Mouse (Mus musculus) spleen, adult 2 months (tissue): ENCODE measurements around the gene Defb23.

ENCODE experiments used
- CTCF ChIP-seq: fragments of 200-500 bp; IDR thresholded peaks from 2 replicates; pipeline ENCODE4 v1.5.1; 2011; ENCODE audit warnings: mild to moderate bottlenecking, inconsistent platforms; ENCODE audit not compliant: insufficient read depth, insufficient read length, insufficient replicate concordance; ENCODE audit errors: extremely low read depth
- POLR2A ChIP-seq: fragments of 200-500 bp; IDR thresholded peaks from 2 replicates; pipeline ENCODE4 v1.6.1; 2011; ENCODE audit warnings: low read depth, low read length, inconsistent platforms

DNA sequence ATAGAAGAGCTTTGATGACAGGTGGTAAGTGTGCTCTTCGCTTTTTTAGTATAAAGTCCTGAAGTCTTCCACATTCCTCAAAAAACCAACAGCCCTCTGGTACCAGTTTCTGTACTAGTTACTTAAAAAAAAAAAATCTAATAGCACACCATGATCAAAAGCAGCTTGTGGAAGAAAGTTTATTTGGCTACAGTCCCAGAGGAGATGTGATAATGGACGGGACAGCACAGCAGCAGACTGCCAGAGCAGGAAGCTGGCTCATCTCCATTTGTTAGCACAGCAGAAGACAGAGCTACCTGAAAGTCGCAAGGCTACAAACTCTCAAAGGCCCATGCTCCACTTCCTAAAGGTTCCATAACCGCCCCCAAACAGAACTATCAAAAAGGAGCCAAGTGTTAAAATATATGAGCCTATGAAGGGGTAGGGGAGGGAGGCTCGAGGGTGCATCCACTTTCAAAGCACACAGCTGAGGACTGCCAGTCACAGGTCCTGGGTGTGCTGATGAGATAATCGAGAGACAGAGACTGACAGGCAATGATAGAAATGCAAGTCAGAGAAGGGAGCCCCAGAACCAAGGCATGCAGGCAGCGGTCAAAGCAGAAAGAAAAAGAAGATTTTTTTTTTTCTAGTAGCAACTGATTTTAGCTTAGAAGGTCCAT is 35.9 kb upstream of the Defb23 start:
- TF ChIP-seq POLR2A (no peak), CTCF (no peak)
